Mouse (Mus musculus) thymus, adult 2 months (tissue): ENCODE data around the gene Paip2b.

Experiments
- CTCF ChIP-seq: fragments of 200-500 bp; IDR thresholded peaks from 2 replicates; pipeline ENCODE4 v1.5.1; 2012; ENCODE audit warnings: mild to moderate bottlenecking, control low read depth, low read length, moderate library complexity, borderline replicate concordance; ENCODE audit not compliant: control insufficient read depth, poor library complexity, insufficient read depth; ENCODE audit errors: extremely low read depth
- POLR2A ChIP-seq: fragments of 200-500 bp; IDR thresholded peaks from 2 replicates; pipeline ENCODE4 v1.6.1; 2012; ENCODE audit warnings: mild to moderate bottlenecking, low read length, control low read depth, moderate library complexity; ENCODE audit not compliant: control insufficient read depth, poor library complexity, insufficient read depth; ENCODE audit errors: extremely low read depth

DNA sequence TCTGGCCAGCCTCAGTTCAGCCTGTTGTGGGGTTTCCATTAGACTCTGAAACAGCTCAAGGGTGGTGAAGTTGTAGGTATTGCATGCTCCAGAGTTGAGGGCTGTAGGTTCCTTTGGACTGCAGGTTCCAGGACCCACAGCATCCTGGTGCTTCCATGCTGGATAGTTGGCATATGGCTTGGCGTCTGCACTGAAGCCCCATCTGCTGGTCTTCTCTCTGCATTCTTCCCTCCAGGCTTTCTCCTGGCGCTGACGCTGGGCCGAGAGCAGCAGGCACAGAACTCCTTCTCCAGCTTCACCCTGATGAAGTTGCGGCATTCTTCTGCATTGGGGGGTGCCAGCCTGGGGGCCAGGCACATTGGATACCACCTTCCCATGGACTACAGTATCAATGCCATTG lies 29.5 kb downstream of the Paip2b start:
- TF ChIP-seq CTCF: no peak
- TF ChIP-seq POLR2A: no peak
